Mouse (Mus musculus): ENCODE data around the gene Dctn3. TPM values are rescaled to one million over a fixed set of nuclear protein-coding genes. Genes with fewer than 3 reads are reported as not detected.

Gene Dctn3
- polyA plus RNA-seq, 1 experiment: 84.2 TPM

DNA sequence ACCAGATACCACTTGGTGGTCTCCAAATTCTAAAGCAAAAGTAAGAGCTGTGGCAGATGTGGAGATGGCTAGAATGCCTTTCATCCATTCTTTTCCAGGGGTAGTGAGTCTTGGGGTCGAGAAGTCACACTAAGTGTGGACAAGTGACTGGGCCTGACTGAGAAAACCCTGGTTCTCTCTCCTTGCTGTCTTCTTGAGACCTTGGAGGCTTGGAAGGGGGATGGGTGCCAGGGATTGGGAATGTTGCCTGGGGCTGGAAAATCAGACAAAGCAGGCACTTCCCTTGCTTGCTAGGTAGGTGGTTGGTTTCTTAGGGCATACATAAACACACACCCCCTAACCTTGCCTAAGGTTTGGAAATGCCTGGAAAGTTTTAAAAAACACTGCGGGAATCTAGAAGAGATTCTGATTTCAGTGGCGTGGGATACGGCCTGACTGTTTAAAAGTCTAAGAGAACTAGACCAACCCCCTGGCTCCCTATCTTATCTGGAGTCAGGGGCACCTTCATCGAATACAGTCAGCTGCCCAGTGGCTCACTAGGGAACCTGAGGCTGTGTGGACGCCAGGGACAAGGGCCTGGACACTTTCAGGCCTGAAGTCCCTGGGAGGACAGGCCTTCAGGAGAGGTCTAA lies 36.8 kb upstream of the Dctn3 start:
- H3K4me3 ChIP-seq (ENCODE audit: control insufficient read depth, low read depth, low read length): no peak overlapping the region; the same call in 1 of the 2 replicates
- H3K27ac ChIP-seq (ENCODE audit: control insufficient read depth, insufficient read depth, low read depth, low read length): peak overlapping the region; percentile 82
- no peak for TF ChIP-seq CTCF (IDR thresholded peaks at IDR 0.05; ENCODE audit: control insufficient read depth, insufficient read depth, insufficient replicate concordance, low read depth, low read length)
- TF ChIP-seq POLR2A (IDR thresholded peaks at IDR 0.05; ENCODE audit: control insufficient read depth, low read depth, low read length): no peak
- no peaks in the 10 kb centered on the region for H3K36me3 ChIP-seq (ENCODE audit: control insufficient read depth, insufficient read depth, low read length)
- H3K27me3 ChIP-seq (ENCODE audit: control insufficient read depth, insufficient read depth, low read length): no peaks in the 10 kb centered on the region
- H3K4me1 ChIP-seq (ENCODE audit: control insufficient read depth, insufficient read depth, low read length): peaks cover 34% of the 10 kb centered on the region

DNA sequence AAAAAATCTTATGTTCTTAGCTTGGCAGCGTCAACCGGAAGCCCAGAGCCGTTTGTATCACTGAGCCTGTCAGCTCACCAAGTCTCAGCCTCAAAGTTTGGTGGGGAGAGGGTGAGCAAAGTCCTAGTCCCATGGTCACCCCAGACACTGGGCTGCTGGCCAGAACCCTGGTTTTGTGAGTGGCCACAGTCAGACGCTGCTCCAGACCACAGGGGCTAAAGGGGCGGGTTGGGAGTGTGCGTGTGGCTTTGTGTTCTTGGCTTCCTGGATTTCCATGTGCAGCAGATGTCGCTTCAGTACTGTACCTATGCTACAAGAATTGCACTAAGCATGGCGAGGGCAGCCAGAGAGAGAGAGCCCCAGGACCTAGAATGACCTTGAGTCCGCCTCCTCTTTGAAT lies 36.2 kb upstream of the Dctn3 start:
- no peaks in the 10 kb centered on the region for H3K27me3 ChIP-seq (ENCODE audit: control insufficient read depth, insufficient read depth, low read length)
- TF ChIP-seq CTCF (IDR thresholded peaks at IDR 0.05; ENCODE audit: control insufficient read depth, insufficient read depth, insufficient replicate concordance, low read depth, low read length) (no peak), POLR2A (IDR thresholded peaks at IDR 0.05; ENCODE audit: control insufficient read depth, low read depth, low read length) (no peak)
- no peaks in the 10 kb centered on the region for H3K36me3 ChIP-seq (ENCODE audit: control insufficient read depth, insufficient read depth, low read length)
- peaks cover 35% of the 10 kb centered on the region for H3K4me1 ChIP-seq (ENCODE audit: control insufficient read depth, insufficient read depth, low read length)
- H3K4me3 ChIP-seq (ENCODE audit: control insufficient read depth, low read depth, low read length): no peak overlapping the region
- peak overlapping the region; percentile 23; the same call in 1 of the 2 replicates for H3K27ac ChIP-seq (ENCODE audit: control insufficient read depth, insufficient read depth, low read depth, low read length)

DNA sequence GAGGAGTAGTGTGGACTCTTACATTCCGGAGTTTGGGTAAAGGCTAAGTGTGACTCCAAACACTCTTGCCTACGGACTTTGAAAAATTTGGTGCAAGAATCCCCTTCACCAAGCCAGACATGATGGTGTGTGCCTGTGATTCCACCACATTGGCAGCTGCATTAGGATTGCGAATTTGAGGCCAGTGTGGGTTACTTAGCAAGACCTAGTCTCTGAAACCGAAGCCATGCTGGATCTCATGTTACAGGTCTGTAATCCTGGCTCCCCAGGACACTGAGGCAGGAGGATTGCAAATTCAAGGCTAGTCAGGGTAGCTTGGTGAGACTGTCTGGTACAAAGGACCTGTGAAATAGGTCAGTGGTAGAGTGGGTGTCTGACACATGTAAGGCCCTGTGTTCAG lies 35.7 kb upstream of the Dctn3 start:
- Histone ChIP-seq H3K4me1 (ENCODE audit: control insufficient read depth, insufficient read depth, low read length) (peaks cover 35% of the 10 kb centered on the region), H3K27ac (ENCODE audit: control insufficient read depth, insufficient read depth, low read depth, low read length) (no peak overlapping the region), H3K4me3 (ENCODE audit: control insufficient read depth, low read depth, low read length) (no peak overlapping the region), H3K36me3 (ENCODE audit: control insufficient read depth, insufficient read depth, low read length) (no peaks in the 10 kb centered on the region), H3K27me3 (ENCODE audit: control insufficient read depth, insufficient read depth, low read length) (no peaks in the 10 kb centered on the region)
- TF ChIP-seq CTCF (IDR thresholded peaks at IDR 0.05; ENCODE audit: control insufficient read depth, insufficient read depth, insufficient replicate concordance, low read depth, low read length) (no peak), POLR2A (IDR thresholded peaks at IDR 0.05; ENCODE audit: control insufficient read depth, low read depth, low read length) (no peak)

GRCm38 (mm10) chr4:41758021-41758420 lies 35.1 kb upstream of the Dctn3 start:
- H3K4me1 ChIP-seq (ENCODE audit: control insufficient read depth, insufficient read depth, low read length): peaks cover 35% of the 10 kb centered on the region
- TF ChIP-seq CTCF (IDR thresholded peaks at IDR 0.05; ENCODE audit: control insufficient read depth, insufficient read depth, insufficient replicate concordance, low read depth, low read length) (no peak), POLR2A (IDR thresholded peaks at IDR 0.05; ENCODE audit: control insufficient read depth, low read depth, low read length) (no peak)
- H3K27ac ChIP-seq (ENCODE audit: control insufficient read depth, insufficient read depth, low read depth, low read length): no peak overlapping the region
- no peak overlapping the region for H3K4me3 ChIP-seq (ENCODE audit: control insufficient read depth, low read depth, low read length)
- no peaks in the 10 kb centered on the region for H3K36me3 ChIP-seq (ENCODE audit: control insufficient read depth, insufficient read depth, low read length)
- H3K27me3 ChIP-seq (ENCODE audit: control insufficient read depth, insufficient read depth, low read length): no peaks in the 10 kb centered on the region

GRCm38 (mm10) chr4:41757321-41757720 lies 34.4 kb upstream of the Dctn3 start:
- H3K36me3 ChIP-seq (ENCODE audit: control insufficient read depth, insufficient read depth, low read length): no peaks in the 10 kb centered on the region
- H3K27ac ChIP-seq (ENCODE audit: control insufficient read depth, insufficient read depth, low read depth, low read length): no peak overlapping the region
- no peak for TF ChIP-seq CTCF (IDR thresholded peaks at IDR 0.05; ENCODE audit: control insufficient read depth, insufficient read depth, insufficient replicate concordance, low read depth, low read length)
- no peak for TF ChIP-seq POLR2A (IDR thresholded peaks at IDR 0.05; ENCODE audit: control insufficient read depth, low read depth, low read length)
- H3K27me3 ChIP-seq (ENCODE audit: control insufficient read depth, insufficient read depth, low read length): no peaks in the 10 kb centered on the region
- peaks cover 30% of the 10 kb centered on the region for H3K4me1 ChIP-seq (ENCODE audit: control insufficient read depth, insufficient read depth, low read length)
- H3K4me3 ChIP-seq (ENCODE audit: control insufficient read depth, low read depth, low read length): no peak overlapping the region

DNA sequence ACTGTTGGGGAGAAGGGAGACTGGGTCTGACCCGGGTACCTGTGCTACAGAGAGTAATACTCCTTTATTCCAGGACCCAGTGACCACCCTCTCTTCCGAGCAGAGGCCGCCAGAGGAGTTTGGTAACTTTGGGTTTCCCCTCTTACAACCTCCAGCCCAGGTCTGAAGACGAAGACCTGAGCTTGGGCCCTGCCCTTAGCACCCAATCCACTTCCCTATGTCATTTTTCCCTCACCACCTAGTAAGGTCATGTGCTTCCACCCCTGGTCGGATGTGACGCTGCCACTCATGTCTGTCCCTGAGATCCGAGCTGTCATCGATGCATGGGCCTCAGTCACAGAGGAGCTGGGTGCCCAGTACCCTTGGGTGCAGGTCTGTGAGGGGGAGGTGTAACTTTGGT lies 33.5 kb upstream of the Dctn3 start:
- Histone ChIP-seq H3K27me3 (ENCODE audit: control insufficient read depth, insufficient read depth, low read length) (no peaks in the 10 kb centered on the region), H3K36me3 (ENCODE audit: control insufficient read depth, insufficient read depth, low read length) (no peaks in the 10 kb centered on the region), H3K27ac (ENCODE audit: control insufficient read depth, insufficient read depth, low read depth, low read length) (no peak overlapping the region), H3K4me3 (ENCODE audit: control insufficient read depth, low read depth, low read length) (peak overlapping the region; percentile 88), H3K4me1 (ENCODE audit: control insufficient read depth, insufficient read depth, low read length) (peaks cover 30% of the 10 kb centered on the region)
- TF ChIP-seq POLR2A (IDR thresholded peaks at IDR 0.05; ENCODE audit: control insufficient read depth, low read depth, low read length): no peak
- TF ChIP-seq CTCF (IDR thresholded peaks at IDR 0.05; ENCODE audit: control insufficient read depth, insufficient read depth, insufficient replicate concordance, low read depth, low read length): no peak

DNA sequence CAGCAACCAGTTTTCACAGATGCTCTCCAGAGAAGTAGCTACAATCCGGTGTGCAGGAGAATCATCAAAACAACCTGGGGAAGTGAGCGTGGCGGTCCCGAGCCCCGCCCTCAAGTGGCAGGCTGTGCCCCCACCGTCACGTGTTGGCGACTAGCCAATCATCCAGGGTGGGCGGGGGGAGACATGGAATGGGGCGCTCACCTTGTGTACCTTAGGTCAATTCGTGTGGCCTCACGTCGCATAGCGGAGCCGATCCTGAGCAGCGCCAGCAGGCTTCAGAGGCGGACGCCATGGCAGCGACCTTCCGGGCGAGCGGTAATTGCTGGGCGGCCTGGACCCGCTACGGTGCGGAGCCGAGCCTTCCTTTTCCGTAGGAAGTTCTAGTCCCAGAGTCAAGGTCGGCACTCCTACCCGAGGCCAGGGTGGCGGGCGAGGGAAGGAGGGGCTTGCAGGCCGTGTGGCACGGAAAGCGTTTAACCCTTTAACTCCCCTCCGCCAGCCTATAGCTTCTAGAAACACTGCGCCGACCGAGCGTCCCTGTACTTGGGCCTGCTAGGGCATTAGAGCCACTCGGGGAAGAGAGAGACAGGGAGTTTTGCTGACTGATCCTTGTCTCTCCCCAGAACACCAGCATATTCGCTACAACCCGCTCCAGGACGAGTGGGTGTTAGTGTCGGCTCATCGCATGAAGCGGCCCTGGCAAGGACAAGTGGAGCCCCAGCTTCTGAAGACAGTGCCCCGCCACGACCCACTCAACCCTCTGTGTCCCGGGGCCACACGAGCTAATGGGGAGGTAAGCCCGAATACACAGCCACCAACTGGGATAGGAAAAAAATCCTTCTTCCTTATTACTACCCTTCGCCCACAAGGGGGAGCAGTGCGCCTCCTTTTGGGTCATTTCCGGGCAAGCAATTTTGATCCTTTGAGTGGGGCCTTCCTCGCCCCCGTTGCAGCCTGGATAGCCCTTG lies 32.7 kb upstream of the Dctn3 start, which contains the start of gene Sigmar1:
TSS of gene Sigmar1 (minus strand) at position 820 of the 968 bp plus-strand sequence.
- Histone ChIP-seq H3K27ac (ENCODE audit: control insufficient read depth, insufficient read depth, low read depth, low read length) (peak within 1 kb of the TSS; percentile 84), H3K36me3 (ENCODE audit: control insufficient read depth, insufficient read depth, low read length) (no peaks in the 10 kb centered on the region), H3K4me3 (ENCODE audit: control insufficient read depth, low read depth, low read length) (peak within 1 kb of the TSS; percentile 88), H3K27me3 (ENCODE audit: control insufficient read depth, insufficient read depth, low read length) (no peaks in the 10 kb centered on the region), H3K4me1 (ENCODE audit: control insufficient read depth, insufficient read depth, low read length) (peaks cover 24% of the 10 kb centered on the region)
- TF ChIP-seq POLR2A (IDR thresholded peaks at IDR 0.05; ENCODE audit: control insufficient read depth, low read depth, low read length) (peak; percentile 45; the same call in 1 of the 2 replicates), CTCF (IDR thresholded peaks at IDR 0.05; ENCODE audit: control insufficient read depth, insufficient read depth, insufficient replicate concordance, low read depth, low read length) (peak; percentile 52; the same call in 1 of the 2 replicates)

All from testis, adult 2 months (tissue).